Mouse (Mus musculus): ENCODE results near the gene Eif6.

DNA sequence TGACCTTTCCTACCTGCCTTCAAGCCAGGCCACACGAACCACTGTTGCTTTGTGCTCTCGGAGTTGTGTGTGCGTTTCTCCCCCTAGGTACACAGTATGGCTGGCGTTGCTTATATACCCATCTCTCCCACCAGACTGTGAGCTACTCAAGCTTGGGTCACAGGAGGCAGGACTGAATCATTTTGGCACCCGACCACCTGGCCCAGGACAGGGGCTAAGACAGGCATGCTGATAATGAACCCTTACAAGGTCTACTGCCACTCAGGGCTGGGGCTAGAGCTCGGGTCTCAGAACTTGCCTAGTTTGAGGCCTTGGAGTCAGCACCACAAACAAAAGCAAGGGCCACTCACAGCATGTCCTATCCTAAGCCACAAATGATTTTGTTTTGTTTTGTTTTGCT is 34.9 kb upstream of the Eif6 start:
- TF ChIP-seq CTCF (IDR thresholded peaks at IDR 0.05; ENCODE audit: extremely low read depth, insufficient read depth, insufficient read length, insufficient replicate concordance): no peak
- no peak for TF ChIP-seq POLR2A (IDR thresholded peaks at IDR 0.05; ENCODE audit: low read depth, low read length)

Data from spleen, adult 2 months (tissue).